Mouse (Mus musculus) limb, embryonic 14.5 days (tissue): Measurements from ENCODE around the gene Polr3k. TPM values are rescaled to one million over a fixed set of nuclear protein-coding genes. Genes with fewer than 3 reads are reported as not detected.
A peak's percentile ranks its signal among the peaks of the same experiment; 100 is the strongest.

Source experiments
- ATAC-seq: fragments of 200-750 bp; cut with Nextera tagmentation; 2 replicates; pipeline ENCODE4 v1.8.0; 2017; ENCODE audit warnings: low read depth, moderate number of reproducible peaks, moderate TSS enrichment; ENCODE audit not compliant: low FRiP score
- DNase-seq: peaks from one replicate; pipeline ENCODE4 v3.0.0-alpha.2; 2015; ENCODE audit warnings: low spot score
- H3K27ac ChIP-seq: fragments of 300-500 bp; sonication (generic); replicated peaks from 2 replicates; pipeline ENCODE4 v1.5.1; 2014; ENCODE audit warnings: low read depth, mild to moderate bottlenecking, low read length, moderate library complexity, mixed read lengths
- H3K27me3 ChIP-seq: fragments of 300-500 bp; sonication (generic); 2 replicates; pipeline ENCODE4 v1.6.1; 2014; ENCODE audit warnings: low read length, mixed read lengths; ENCODE audit not compliant: control insufficient read depth, insufficient read depth
- H3K36me3 ChIP-seq: fragments of 300-500 bp; sonication (generic); 2 replicates; pipeline ENCODE4 v1.6.1; 2014; ENCODE audit warnings: mild to moderate bottlenecking, low read length, moderate library complexity, mixed read lengths; ENCODE audit not compliant: control insufficient read depth, insufficient read depth
- H3K4me1 ChIP-seq: fragments of 300-500 bp; sonication (generic); 2 replicates; pipeline ENCODE4 v1.6.1; 2014; ENCODE audit warnings: antibody characterized with exemption, low read length, mixed read lengths; ENCODE audit not compliant: control insufficient read depth, insufficient read depth
- H3K4me2 ChIP-seq: fragments of 300-500 bp; sonication (generic); replicated peaks from 2 replicates; pipeline ENCODE4 v1.6.1; 2014; ENCODE audit warnings: low read depth, mild to moderate bottlenecking, low read length, moderate library complexity; ENCODE audit not compliant: severe bottlenecking
- H3K4me3 ChIP-seq: fragments of 300-500 bp; sonication (generic); replicated peaks from 2 replicates; pipeline ENCODE4 v1.5.1; 2014; ENCODE audit warnings: low read length
- H3K9ac ChIP-seq: fragments of 300-500 bp; sonication (generic); 2 replicates; pipeline ENCODE4 v1.6.1; 2014; ENCODE audit warnings: mild to moderate bottlenecking, low read depth, low read length, moderate library complexity; ENCODE audit not compliant: severe bottlenecking
- H3K9me3 ChIP-seq: fragments of 300-500 bp; sonication (generic); 2 replicates; pipeline ENCODE4 v1.6.1; 2016; ENCODE audit warnings: low read length; ENCODE audit not compliant: control insufficient read depth
- POLR2A ChIP-seq: fragments of 200-500 bp; IDR thresholded peaks from 2 replicates; pipeline ENCODE4 v1.8.0; 2012; ENCODE audit warnings: inconsistent platforms, mild to moderate bottlenecking, moderate library complexity, borderline replicate concordance; ENCODE audit not compliant: insufficient read depth, insufficient read length; ENCODE audit errors: extremely low read depth
- WGBS: fragments of 180-500 bp; shearing (Covaris S2); extraction: QIAGEN DNeasy Blood & Tissue Kit; methylation state at CpG from one replicate; pipeline ENCODE4 v1.1.7; 2014; 5-methylcytosine and 5-hydroxymethylcytosine counted together
- polyA plus RNA-seq, 2 experiments: library from polyadenylated mRNA; depleted of rRNA in 1 of 2; stranded (reverse) in 1 of 2; unstranded in 1 of 2; fragments of >200 nt; fragmentation: Nextera tagmentation in 1 of 2; extraction: Ambion mirVana in 1 of 2; gene quantifications; 2 replicates each; pipeline versions ENCODE4 v1.2.1 to v1.2.3; 2012 to 2014

Gene Polr3k
- polyA plus RNA-seq, 2 experiments, result 27.1 to 67.2 TPM

- Histone ChIP-seq H3K9ac (no peak overlapping the region), H3K4me3 (no peak overlapping the region), H3K4me1 (no peaks in the 10 kb centered on the region), H3K27me3 (no peaks in the 10 kb centered on the region), H3K27ac (no peak overlapping the region), H3K36me3 (no peaks in the 10 kb centered on the region), H3K9me3 (no peaks in the 10 kb centered on the region), H3K4me2 (no peak overlapping the region)
- ATAC-seq, result no peak
- WGBS, result 74% methylated on average over 3 of the region's 3 CpGs
- no peak for DNase-seq
- TF ChIP-seq POLR2A, result no peak
Observed at GRCm38 (mm10) chr2:181883022-181883749, 19.0 kb downstream of the Polr3k start.

GRCm38 (mm10) chr2:181917861-181918260, 53.7 kb downstream of the Polr3k start:
- DNase-seq, result peak; percentile 39

GRCm38 (mm10) chr2:181918501-181918900, 54.4 kb downstream of the Polr3k start:
- Histone ChIP-seq H3K4me2 (no peak overlapping the region), H3K9me3 (no peaks in the 10 kb centered on the region), H3K9ac (no peak overlapping the region), H3K4me1 (no peaks in the 10 kb centered on the region), H3K27me3 (no peaks in the 10 kb centered on the region), H3K4me3 (no peak overlapping the region), H3K36me3 (no peaks in the 10 kb centered on the region), H3K27ac (no peak overlapping the region)
- WGBS, result 50% methylated on average over 3 of the region's 3 CpGs
- ATAC-seq (no peak; the same call in 1 of the 2 replicates), DNase-seq (peak; percentile 6)
- TF ChIP-seq POLR2A, result no peak

More at GRCm38 (mm10) chr2:181917861-181918260, 53.7 kb downstream of the Polr3k start:
- Histone ChIP-seq H3K27ac (no peak overlapping the region), H3K9me3 (no peaks in the 10 kb centered on the region), H3K36me3 (no peaks in the 10 kb centered on the region), H3K27me3 (no peaks in the 10 kb centered on the region), H3K4me2 (no peak overlapping the region), H3K4me1 (no peaks in the 10 kb centered on the region), H3K9ac (no peak overlapping the region), H3K4me3 (no peak overlapping the region)
- no peak for ATAC-seq
- WGBS, result 51% methylated on average over 3 of the region's 3 CpGs
- no peak for TF ChIP-seq POLR2A

Other genes starting within 250 kb of the Polr3k start
- 0.23 and 0.63 TPM in 2 replicates for gene Gm29797, start 207.3 kb upstream of the Polr3k start, polyA plus RNA-seq (2012; rRNA removed)
- gene Gm29797, start 207.3 kb upstream of the Polr3k start, polyA plus RNA-seq (2014; fragmentation: Nextera tagmentation; extraction: Ambion mirVana), result 0.37 and 0.52 TPM in 2 replicates
- 49.8 and 66.4 TPM in 2 replicates for gene Sox18, start 192.7 kb upstream of the Polr3k start, polyA plus RNA-seq (2012; rRNA removed)
- gene Sox18, start 192.7 kb upstream of the Polr3k start, polyA plus RNA-seq (2014; fragmentation: Nextera tagmentation; extraction: Ambion mirVana), result 36.2 and 37.8 TPM in 2 replicates
- 53.8 and 57.1 TPM in 2 replicates for gene Tcea2, start 184.0 kb upstream of the Polr3k start, polyA plus RNA-seq (2012; rRNA removed)
- gene Tcea2, start 184.0 kb upstream of the Polr3k start, polyA plus RNA-seq (2014; fragmentation: Nextera tagmentation; extraction: Ambion mirVana), result 27.1 and 32.9 TPM in 2 replicates
- gene Rgs19, start 170.4 kb upstream of the Polr3k start, polyA plus RNA-seq (2012; rRNA removed), result 124 and 151 TPM in 2 replicates
- gene Rgs19, start 170.4 kb upstream of the Polr3k start, polyA plus RNA-seq (2014; fragmentation: Nextera tagmentation; extraction: Ambion mirVana), result 92.8 and 99.6 TPM in 2 replicates
- not detected in 2 replicates for gene Lkaaear1, start 165.9 kb upstream of the Polr3k start, polyA plus RNA-seq (2012; rRNA removed)
- gene Lkaaear1, start 165.9 kb upstream of the Polr3k start, polyA plus RNA-seq (2014; fragmentation: Nextera tagmentation; extraction: Ambion mirVana), result not detected in 2 replicates
- gene Oprl1, start 149.3 kb upstream of the Polr3k start, polyA plus RNA-seq (2012; rRNA removed), result 1.0 and 1.4 TPM in 2 replicates
- gene Oprl1, start 149.3 kb upstream of the Polr3k start, polyA plus RNA-seq (2014; fragmentation: Nextera tagmentation; extraction: Ambion mirVana), result 0.30 and 0.84 TPM in 2 replicates
- 0.41 and 0.85 TPM in 2 replicates for gene Myt1, start 101.0 kb upstream of the Polr3k start, polyA plus RNA-seq (2012; rRNA removed)
- gene Myt1, start 101.0 kb upstream of the Polr3k start, polyA plus RNA-seq (2014; fragmentation: Nextera tagmentation; extraction: Ambion mirVana), result not detected in 2 replicates
- 39.1 and 39.2 TPM in 2 replicates for gene Pcmtd2, start 26.5 kb upstream of the Polr3k start, polyA plus RNA-seq (2012; rRNA removed)
- gene Pcmtd2, start 26.5 kb upstream of the Polr3k start, polyA plus RNA-seq (2014; fragmentation: Nextera tagmentation; extraction: Ambion mirVana), result 29.4 and 33.4 TPM in 2 replicates
- not detected in 2 replicates for gene Gm14496, start 126.8 kb downstream of the Polr3k start, polyA plus RNA-seq (2012; rRNA removed)
- gene Gm14496, start 126.8 kb downstream of the Polr3k start, polyA plus RNA-seq (2014; fragmentation: Nextera tagmentation; extraction: Ambion mirVana), result not detected in 2 replicates